Mouse (Mus musculus): ENCODE data around the gene Plekhn1. TPM values are rescaled to one million over a fixed set of nuclear protein-coding genes. Genes with fewer than 3 reads are reported as not detected.

Gene Plekhn1
- polyA plus RNA-seq, 1 experiment from 2014 or later: 27.2 TPM

- Histone ChIP-seq H3K27me3 (replicated peaks) (no peaks in the 10 kb centered on the region), H3K9ac (replicated peaks) (no peak overlapping the region; the same call in 1 of the 2 replicates), H3K4me1 (peaks cover 73% of the 10 kb centered on the region), H3K36me3 (peaks cover 21% of the 10 kb centered on the region), H3K9me3 (replicated peaks) (no peaks in the 10 kb centered on the region), H3K4me3 (replicated peaks) (no peak overlapping the region), H3K4me2 (peak overlapping the region; percentile 89), H3K27ac (replicated peaks) (no peak overlapping the region)
- 71% methylated on average over 5 of the region's 5 CpGs for WGBS
- ATAC-seq (ENCODE audit: low FRiP score): no peak
Measured at GRCm38 (mm10) chr4:156193906-156194305, 40.8 kb downstream of the Plekhn1 start.

- Histone ChIP-seq H3K27me3 (replicated peaks) (no peaks in the 10 kb centered on the region), H3K36me3 (peaks cover 21% of the 10 kb centered on the region), H3K9ac (replicated peaks) (no peak overlapping the region), H3K4me1 (peaks cover 81% of the 10 kb centered on the region), H3K27ac (replicated peaks) (peak overlapping the region; percentile 33; the same call in 1 of the 2 replicates), H3K4me2 (no peak overlapping the region; the same call in 1 of the 2 replicates), H3K4me3 (replicated peaks) (no peak overlapping the region), H3K9me3 (replicated peaks) (no peaks in the 10 kb centered on the region)
- ATAC-seq (ENCODE audit: low FRiP score): no peak
- WGBS: 26% methylated on average over 2 of the region's 2 CpGs
Measured at GRCm38 (mm10) chr4:156193200-156193590, 41.5 kb downstream of the Plekhn1 start.

GRCm38 (mm10) chr4:156192421-156193199, 42.0 kb downstream of the Plekhn1 start:
- ATAC-seq (ENCODE audit: low FRiP score): no peak
- Histone ChIP-seq H3K4me1 (peaks cover 83% of the 10 kb centered on the region), H3K4me2 (no peak overlapping the region; the same call in 1 of the 2 replicates), H3K4me3 (replicated peaks) (no peak overlapping the region), H3K9me3 (replicated peaks) (no peaks in the 10 kb centered on the region), H3K9ac (replicated peaks) (no peak overlapping the region), H3K27me3 (replicated peaks) (no peaks in the 10 kb centered on the region), H3K27ac (replicated peaks) (peak overlapping the region; percentile 34), H3K36me3 (peaks cover 21% of the 10 kb centered on the region)
- 49% methylated on average over 8 of the region's 8 CpGs for WGBS

- WGBS: 12% methylated on average over 6 of the region's 6 CpGs
- no peaks in the 10 kb centered on the region for H3K9me3 ChIP-seq (replicated peaks)
- H3K4me3 ChIP-seq (replicated peaks): no peak overlapping the region
- no peaks in the 10 kb centered on the region for H3K27me3 ChIP-seq (replicated peaks)
- ATAC-seq (ENCODE audit: low FRiP score): no peak
- H3K27ac ChIP-seq (replicated peaks): peak overlapping the region; percentile 74
- H3K4me2 ChIP-seq: peak overlapping the region; percentile 15; the same call in 1 of the 2 replicates
- H3K4me1 ChIP-seq: peaks cover 93% of the 10 kb centered on the region
- H3K36me3 ChIP-seq: peaks cover 21% of the 10 kb centered on the region
- no peak overlapping the region for H3K9ac ChIP-seq (replicated peaks)
Measured at GRCm38 (mm10) chr4:156188811-156189323, 45.8 kb downstream of the Plekhn1 start.

- Histone ChIP-seq H3K4me3 (replicated peaks) (no peak overlapping the region), H3K4me1 (peaks cover 93% of the 10 kb centered on the region), H3K27ac (replicated peaks) (peak overlapping the region; percentile 74), H3K36me3 (peaks cover 21% of the 10 kb centered on the region), H3K27me3 (replicated peaks) (no peaks in the 10 kb centered on the region), H3K4me2 (peak overlapping the region; percentile 15; the same call in 1 of the 2 replicates), H3K9me3 (replicated peaks) (no peaks in the 10 kb centered on the region), H3K9ac (replicated peaks) (no peak overlapping the region)
- no peak for ATAC-seq (ENCODE audit: low FRiP score)
- 39% methylated on average over 5 of the region's 5 CpGs for WGBS
Measured at GRCm38 (mm10) chr4:156188162-156188810, 46.4 kb downstream of the Plekhn1 start.

GRCm38 (mm10) chr4:156185950-156186850, 48.5 kb downstream of the Plekhn1 start:
- Histone ChIP-seq H3K4me2 (peak overlapping the region; percentile 78), H3K4me1 (peaks cover 98% of the 10 kb centered on the region), H3K9ac (replicated peaks) (peak overlapping the region; percentile 72), H3K27me3 (replicated peaks) (no peaks in the 10 kb centered on the region), H3K36me3 (peaks cover 12% of the 10 kb centered on the region), H3K4me3 (replicated peaks) (peak overlapping the region; percentile 55), H3K9me3 (replicated peaks) (no peaks in the 10 kb centered on the region), H3K27ac (replicated peaks) (peak overlapping the region; percentile 92)
- WGBS: 5% methylated on average over 31 of the region's 31 CpGs
- ATAC-seq (ENCODE audit: low FRiP score): peak; percentile 57

- Histone ChIP-seq H3K27me3 (replicated peaks) (no peaks in the 10 kb centered on the region), H3K4me3 (replicated peaks) (peak overlapping the region; percentile 55), H3K9ac (replicated peaks) (peak overlapping the region; percentile 72), H3K4me1 (peaks cover 98% of the 10 kb centered on the region), H3K27ac (replicated peaks) (peak overlapping the region; percentile 92), H3K4me2 (peak overlapping the region; percentile 78), H3K9me3 (replicated peaks) (no peaks in the 10 kb centered on the region), H3K36me3 (peaks cover 5% of the 10 kb centered on the region)
- ATAC-seq (ENCODE audit: low FRiP score): peak; percentile 45; the same call in 1 of the 2 replicates
- 48% methylated on average over 13 of the region's 13 CpGs for WGBS
Measured at GRCm38 (mm10) chr4:156185456-156185949, 49.2 kb downstream of the Plekhn1 start.

- Histone ChIP-seq H3K4me2 (peak overlapping the region; percentile 78), H3K36me3 (peaks cover under 1% of the 10 kb centered on the region), H3K4me1 (peaks cover 97% of the 10 kb centered on the region), H3K9me3 (replicated peaks) (no peaks in the 10 kb centered on the region), H3K9ac (replicated peaks) (peak overlapping the region; percentile 72), H3K4me3 (replicated peaks) (peak overlapping the region; percentile 55), H3K27me3 (replicated peaks) (no peaks in the 10 kb centered on the region), H3K27ac (replicated peaks) (peak overlapping the region; percentile 92; the same call in 1 of the 2 replicates)
- WGBS: 65% methylated on average over 7 of the region's 7 CpGs
- ATAC-seq (ENCODE audit: low FRiP score): no peak
Measured at GRCm38 (mm10) chr4:156184291-156184954, 50.2 kb downstream of the Plekhn1 start.

- Histone ChIP-seq H3K9me3 (replicated peaks) (no peaks in the 10 kb centered on the region), H3K27ac (replicated peaks) (no peak overlapping the region), H3K27me3 (replicated peaks) (no peaks in the 10 kb centered on the region), H3K4me1 (peaks cover 91% of the 10 kb centered on the region), H3K4me3 (replicated peaks) (peak overlapping the region; percentile 55), H3K4me2 (peak overlapping the region; percentile 78), H3K36me3 (peaks cover 7% of the 10 kb centered on the region), H3K9ac (replicated peaks) (peak overlapping the region; percentile 72)
- no peak for ATAC-seq (ENCODE audit: low FRiP score)
- WGBS: 80% methylated on average over 5 of the region's 5 CpGs
Measured at GRCm38 (mm10) chr4:156183747-156184146, 50.9 kb downstream of the Plekhn1 start.

- H3K4me2 ChIP-seq: no peak overlapping the region
- H3K36me3 ChIP-seq: peaks cover 69% of the 10 kb centered on the region
- no peaks in the 10 kb centered on the region for H3K9me3 ChIP-seq (replicated peaks)
- H3K9ac ChIP-seq (replicated peaks): no peak overlapping the region
- H3K27ac ChIP-seq (replicated peaks): no peak overlapping the region
- WGBS: 90% methylated on average over 9 of the region's 9 CpGs
- ATAC-seq (ENCODE audit: low FRiP score): no peak
- H3K4me3 ChIP-seq (replicated peaks): no peak overlapping the region
- no peaks in the 10 kb centered on the region for H3K27me3 ChIP-seq (replicated peaks)
- peaks cover 29% of the 10 kb centered on the region for H3K4me1 ChIP-seq
Measured at GRCm38 (mm10) chr4:156177630-156178029, 57.0 kb downstream of the Plekhn1 start.

Data from neural tube, embryonic 15.5 days (tissue).